ENCODE assay signal across 12 mouse cellular contexts in genomic region chr8:101937859-101938258, GRCm38 (mm10).
"Had no signal": no experiment of that assay in that cellular context is flagged by ENCODE, and none has a peak within 500 bp of the region (broad histone marks: within the 10 kb centered on the region; RNA-seq: fewer than 3 reads in every experiment).

No protein-coding gene starts in this region.

- H3K4me1 ChIP-seq: limb, embryonic 10.5 days; liver, embryonic 15.5 days; neural tube, embryonic 13.5 days had no signal

- H3K36me3 ChIP-seq: limb, embryonic 10.5 days; liver, embryonic 15.5 days; neural tube, embryonic 13.5 days had no signal

- ATAC-seq: lung, postnatal 0 days had no signal

- H3K9me3 ChIP-seq: limb, embryonic 10.5 days; liver, embryonic 15.5 days; neural tube, embryonic 13.5 days had no signal

- H3K4me3 ChIP-seq: limb, embryonic 10.5 days; liver, embryonic 15.5 days; neural tube, embryonic 13.5 days had no signal

- H3K4me2 ChIP-seq: liver, embryonic 11.5 days; liver, embryonic 15.5 days; neural tube, embryonic 13.5 days had no signal

- DNase-seq: kidney, adult 11 months; kidney, adult 9 months; kidney, postnatal 10 days; lung, adult 2 months; lung, postnatal 36 days; right cerebral cortex, postnatal 14 days; thymus, postnatal 36 days had no signal

- H3K9ac ChIP-seq: liver, embryonic 15.5 days; neural tube, embryonic 13.5 days had no signal

- H3K27ac ChIP-seq: limb, embryonic 10.5 days; liver, embryonic 15.5 days; neural tube, embryonic 13.5 days had no signal

- H3K27me3 ChIP-seq: liver, embryonic 15.5 days; neural tube, embryonic 13.5 days had no signal
